Mouse (Mus musculus) heart, adult 10 weeks (tissue): ENCODE measurements around the gene Zfp683. TPM values are rescaled to one million over a fixed set of nuclear protein-coding genes. Genes with fewer than 3 reads are reported as not detected.

ENCODE experiments used
- polyA plus RNA-seq: library from polyadenylated mRNA; stranded (reverse); fragments of 350-450 nt; fragmentation: Illumina TruSeq; extraction: RNeasy Lipid Tissue Mini Kit (QIAGEN cat#74804); gene quantifications from one replicate; pipeline ENCODE4 v1.2.3, GENCODE M21; 2014; ENCODE audit warnings: low read depth, low replicate concordance

Zfp683 gene
- polyA plus RNA-seq, result not detected

DNA sequence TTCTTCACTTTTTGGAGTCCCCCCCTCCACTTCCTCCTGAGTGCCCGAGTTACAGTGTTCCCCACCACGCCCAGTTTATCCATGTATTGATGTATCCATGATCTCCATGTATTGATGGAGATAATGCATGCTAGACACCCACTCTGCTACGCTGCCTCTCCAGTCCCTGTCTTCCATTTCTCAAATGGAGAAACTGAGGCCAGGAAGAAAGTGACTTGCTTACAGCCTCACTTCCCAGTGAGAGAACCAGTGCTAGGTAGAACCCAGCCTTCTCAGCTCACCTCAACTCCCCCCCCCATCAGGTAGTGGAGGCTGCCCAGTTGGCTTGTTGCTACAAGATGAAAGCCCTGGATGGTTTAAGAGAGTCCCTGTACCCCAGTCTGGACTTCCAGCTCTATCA is at the start of gene Zfp683:
Gene Zfp683 (plus strand): TSS at position 301 of the 400 bp plus-strand sequence.

GRCm38 (mm10) chr4:134018779-134019145 is 34.9 kb upstream of the Zfp683 start, which contains the start of gene Lin28a:
TSS of gene Lin28a (minus strand) at chr4:134018841.

GRCm38 (mm10) chr4:134060135-134060865 is 6.7 kb downstream of the Zfp683 start, which contains the start of gene Crybg2:
TSS of gene Crybg2 (plus strand) at chr4:134060815.

DNA sequence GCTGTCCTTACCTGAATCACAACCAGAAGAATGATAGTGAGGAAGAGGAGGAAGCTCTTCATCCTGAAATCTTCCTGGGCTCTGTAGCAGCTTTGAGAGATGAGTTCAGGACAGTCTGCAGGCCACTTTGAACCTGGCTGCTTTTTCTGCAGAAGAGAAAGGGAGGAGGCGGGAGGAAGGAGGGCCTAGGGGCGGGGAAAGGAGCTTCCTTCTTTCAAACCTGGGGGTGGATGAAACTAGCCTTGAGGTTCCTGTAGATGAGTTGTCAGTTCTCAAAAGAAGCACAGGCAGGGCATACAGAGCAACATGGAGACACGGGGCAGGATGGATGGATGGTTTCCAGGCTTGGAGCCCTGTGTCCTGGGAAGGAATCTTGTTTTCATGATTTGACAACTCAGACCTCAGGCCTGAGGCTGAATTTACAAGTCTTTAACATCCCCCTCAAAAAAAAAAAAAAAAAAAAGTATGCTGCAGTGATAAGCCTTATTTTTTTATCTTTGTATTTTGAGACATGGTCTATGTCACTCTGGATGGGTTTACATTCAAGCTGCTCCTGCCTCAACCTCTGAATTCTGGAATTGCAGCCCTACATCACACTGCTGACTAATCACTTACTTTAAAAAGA is 41.4 kb downstream of the Zfp683 start, which contains the start of gene Cd52:
Gene Cd52 (minus strand): TSS at position 160 of the 625 bp plus-strand sequence.

DNA sequence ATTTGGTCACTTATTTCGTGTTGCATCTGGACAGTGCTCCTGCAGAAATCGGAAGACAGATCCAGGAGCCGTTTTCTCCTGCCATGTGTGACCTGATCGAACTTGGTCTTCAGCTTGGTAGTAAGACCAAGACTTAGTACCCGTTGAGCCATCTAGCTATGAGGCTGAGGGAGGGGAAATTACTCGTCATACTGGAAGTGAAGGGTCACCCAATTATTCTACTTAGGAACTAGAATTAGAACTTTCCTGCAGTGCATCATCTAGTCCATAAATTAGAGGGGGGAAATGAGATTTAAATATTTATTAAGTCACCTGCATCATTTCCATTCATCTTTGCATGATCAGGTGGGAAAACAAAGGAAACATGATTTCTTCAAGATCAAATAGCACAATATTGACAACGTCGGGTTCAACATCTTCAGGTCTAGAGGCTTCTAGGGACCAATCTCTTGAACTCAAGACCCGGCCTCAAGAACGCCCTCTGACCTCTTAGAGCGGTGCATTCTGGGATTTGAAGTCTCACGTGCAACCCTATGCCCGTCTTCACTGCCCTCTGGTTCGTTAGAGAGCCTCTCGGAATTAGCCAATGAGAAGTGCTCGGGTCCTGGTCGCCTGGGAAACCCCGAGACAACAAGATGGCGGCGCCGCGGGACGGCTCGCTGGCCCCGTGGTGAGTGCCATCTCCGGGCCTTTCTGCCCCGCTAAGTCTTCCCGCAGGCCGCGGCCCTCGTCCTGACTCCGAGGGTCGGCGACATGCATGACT is 48.5 kb downstream of the Zfp683 start, which contains the start of gene Ubxn11:
Gene Ubxn11 (plus strand): TSS at position 592 of the 763 bp plus-strand sequence.

Other genes starting within 250 kb of the Zfp683 start
- gene Rps6ka1, start 166.0 kb upstream of the Zfp683 start, polyA plus RNA-seq, result 4.0 TPM
- gene Hmgn2, start 85.2 kb upstream of the Zfp683 start, polyA plus RNA-seq, result 176 TPM
- 25.1 TPM for gene Dhdds, start 52.9 kb upstream of the Zfp683 start, polyA plus RNA-seq
- not detected for gene Lin28a, start 35.0 kb upstream of the Zfp683 start, polyA plus RNA-seq
- gene Crybg2, start 7.0 kb downstream of the Zfp683 start, polyA plus RNA-seq, result not detected
- 15.5 TPM for gene Cd52, start 41.2 kb downstream of the Zfp683 start, polyA plus RNA-seq
- 0.97 TPM for gene Ubxn11, start 48.7 kb downstream of the Zfp683 start, polyA plus RNA-seq
- gene Sh3bgrl3, start 75.0 kb downstream of the Zfp683 start, polyA plus RNA-seq, result 47.5 TPM
- gene Cep85, start 133.3 kb downstream of the Zfp683 start, polyA plus RNA-seq, result 63.7 TPM
- gene Gm7534, start 149.2 kb downstream of the Zfp683 start, polyA plus RNA-seq, result not detected
- not detected for gene Catsper4, start 173.5 kb downstream of the Zfp683 start, polyA plus RNA-seq
- 5.7 TPM for gene Cnksr1, start 184.6 kb downstream of the Zfp683 start, polyA plus RNA-seq
- gene E130218I03Rik, start 189.8 kb downstream of the Zfp683 start, polyA plus RNA-seq, result not detected
- 4.1 TPM for gene Zfp593, start 191.8 kb downstream of the Zfp683 start, polyA plus RNA-seq
- gene Gm30191, start 193.1 kb downstream of the Zfp683 start, polyA plus RNA-seq, result not detected
- 4.6 TPM for gene Grrp1, start 200.3 kb downstream of the Zfp683 start, polyA plus RNA-seq
- 5.0 TPM for gene Pdik1l, start 234.1 kb downstream of the Zfp683 start, polyA plus RNA-seq